Mouse (Mus musculus) myocyte (in vitro differentiated cells): ENCODE measurements at regions not wholly inside any gene's neighbourhood (a gene's known extent, or its start where the extent isn't known, plus 50 kb on each side); places are given as distances from the start of the nearest gene placed in this dataset.

Experiments
- H3K27me3 ChIP-seq: one replicate; pipeline ENCODE4 v1.6.1; 2011; ENCODE audit not compliant: control insufficient read depth, insufficient read depth, insufficient read length
- H3K36me3 ChIP-seq: one replicate; pipeline ENCODE4 v1.6.1; 2011; ENCODE audit not compliant: control insufficient read depth, insufficient read depth
- H3K4me2 ChIP-seq: one replicate; pipeline ENCODE4 v1.6.1; 2011; ENCODE audit warnings: low read depth, control low read depth
- H3K4me3 ChIP-seq: one replicate; pipeline ENCODE4 v1.5.1; 2011; ENCODE audit warnings: mild to moderate bottlenecking, control low read depth, moderate library complexity
- H3K79me2 ChIP-seq: one replicate; pipeline ENCODE4 v1.6.1; 2011; ENCODE audit not compliant: control insufficient read depth, insufficient read depth
- H3ac ChIP-seq: one replicate; pipeline ENCODE4 v1.6.1; 2011; ENCODE audit not compliant: control insufficient read depth, insufficient read length
- CEBPB ChIP-seq: IDR thresholded peaks from 2 replicates; pipeline ENCODE4 v1.6.1; 2011; ENCODE audit warnings: mild to moderate bottlenecking, moderate library complexity; ENCODE audit not compliant: poor library complexity, insufficient read depth, severe bottlenecking
- E2F4 ChIP-seq: IDR thresholded peaks from one replicate; pipeline ENCODE4 v1.6.1; 2011; ENCODE audit warnings: mild to moderate bottlenecking, control low read depth, moderate library complexity; ENCODE audit not compliant: insufficient read depth
- MAX ChIP-seq: IDR thresholded peaks from one replicate; pipeline ENCODE4 v1.6.1; 2011; ENCODE audit warnings: low read depth, mild to moderate bottlenecking, control low read depth
- MYOD1 ChIP-seq, 3 experiments: IDR thresholded peaks; one replicate each; pipeline ENCODE4 v1.6.1; 2011; ENCODE audit warnings: control low read depth in 2 of 3, low read depth in 2 of 3, mild to moderate bottlenecking in 2 of 3, moderate library complexity in 1 of 3; ENCODE audit not compliant: insufficient read length in 2 of 3, control insufficient read depth in 1 of 3
- MYOG ChIP-seq, 3 experiments: IDR thresholded peaks; one replicate each; pipeline ENCODE4 v1.6.1; 2011; ENCODE audit warnings: control low read depth in 2 of 3, low read depth in 2 of 3, mild to moderate bottlenecking in 2 of 3; ENCODE audit not compliant: insufficient read length in 2 of 3, control insufficient read depth in 1 of 3, insufficient read depth in 1 of 3
- POLR2A ChIP-seq: IDR thresholded peaks from one replicate; pipeline ENCODE4 v1.6.1; 2011; ENCODE audit warnings: low read depth, mild to moderate bottlenecking, control low read depth, moderate library complexity; ENCODE audit not compliant: insufficient read length
- POLR2AphosphoS2 ChIP-seq: IDR thresholded peaks from one replicate; pipeline ENCODE4 v1.6.1; 2011; ENCODE audit warnings: low read depth, control low read depth; ENCODE audit not compliant: insufficient read length
- REST ChIP-seq: IDR thresholded peaks from one replicate; pipeline ENCODE4 v1.6.1; 2011; ENCODE audit warnings: mild to moderate bottlenecking, control low read depth, moderate library complexity; ENCODE audit not compliant: insufficient read depth, insufficient read length
- SRF ChIP-seq: IDR thresholded peaks from one replicate; pipeline ENCODE4 v1.6.1; 2011; ENCODE audit warnings: low read depth; ENCODE audit not compliant: control insufficient read depth, insufficient read length
- TCF12 ChIP-seq: IDR thresholded peaks from one replicate; pipeline ENCODE4 v1.6.1; 2011; ENCODE audit warnings: mild to moderate bottlenecking, control low read depth; ENCODE audit not compliant: poor library complexity, insufficient read depth, severe bottlenecking
- TCF3 ChIP-seq: IDR thresholded peaks from one replicate; pipeline ENCODE4 v1.6.1; 2011; ENCODE audit warnings: low read depth, control low read depth; ENCODE audit not compliant: insufficient read length
- USF1 ChIP-seq: IDR thresholded peaks from one replicate; pipeline ENCODE4 v1.6.1; 2011; ENCODE audit warnings: low read depth, mild to moderate bottlenecking, control low read depth, moderate library complexity

DNA sequence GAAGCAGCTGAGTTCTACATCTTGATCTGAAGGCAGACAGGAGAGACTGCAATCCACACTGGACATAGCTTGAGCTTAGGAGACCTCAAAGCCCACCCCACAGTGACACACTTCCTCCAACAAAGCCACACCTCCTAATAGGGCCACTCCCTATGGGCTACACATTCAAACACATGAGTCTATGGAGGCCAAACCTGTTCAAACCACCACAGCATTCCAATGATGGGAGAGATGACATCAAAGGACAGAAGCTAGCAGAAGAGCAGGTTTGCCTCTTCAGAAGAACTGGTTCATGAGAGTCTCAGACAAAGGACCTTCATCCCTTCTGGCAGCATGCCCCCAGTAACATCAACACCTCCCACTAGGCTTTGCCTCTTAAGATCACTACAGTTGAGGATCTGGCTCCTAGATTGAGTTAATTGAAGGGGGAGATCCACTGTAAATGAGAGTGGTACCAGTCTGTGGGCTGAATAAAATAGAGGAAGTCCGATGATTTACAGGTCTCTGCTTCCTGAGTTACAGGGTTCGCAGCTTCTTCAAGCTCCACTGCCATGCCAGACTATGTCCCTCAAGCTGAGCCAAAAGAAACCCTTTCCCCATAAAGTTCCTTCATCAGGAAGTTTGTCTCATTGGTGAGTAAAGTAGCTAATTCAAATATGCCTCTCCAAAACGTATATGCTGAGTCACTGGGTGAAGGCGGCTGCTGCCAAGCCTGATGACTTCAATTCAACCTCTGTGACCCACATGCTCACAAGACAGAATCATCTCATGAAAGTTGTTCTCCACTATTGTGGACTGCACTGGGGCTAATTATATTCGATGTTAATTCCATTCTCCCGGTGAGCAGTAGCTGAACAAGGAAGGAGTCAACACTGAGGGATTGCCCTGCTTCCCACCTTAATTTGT is 56.9 kb upstream of the Atp6ap2 start:
- H3K36me3 ChIP-seq, result no peaks in the 10 kb centered on the region
- no peak overlapping the region for H3K4me3 ChIP-seq
- TF ChIP-seq SRF (no peak), CEBPB (no peak), USF1 (no peak), POLR2A (no peak), MYOG (IDR thresholded peaks at IDR 0.05; ENCODE audit: control insufficient read depth in 1 of 3, insufficient read depth in 1 of 3, insufficient read length in 2 of 3, low read depth in 2 of 3) (no peak), TCF3 (no peak), MYOD1 (IDR thresholded peaks at IDR 0.05; ENCODE audit: control insufficient read depth in 1 of 3, insufficient read length in 2 of 3, low read depth in 2 of 3) (no peak), TCF12 (no peak), REST (no peak), MAX (no peak), E2F4 (no peak), POLR2AphosphoS2 (no peak)
- no peak overlapping the region for H3K4me2 ChIP-seq
- no peaks in the 10 kb centered on the region for H3K79me2 ChIP-seq
- no peaks in the 10 kb centered on the region for H3K27me3 ChIP-seq
- no peak overlapping the region for H3ac ChIP-seq
